Comparison of ENCODE assay signal across 26 mouse cellular contexts in genomic region chr16:90546591-90546990, GRCm38 (mm10).
"Had no signal": no experiment of that assay in that cellular context is flagged by ENCODE, and none has a peak within 500 bp of the region (broad histone marks: within the 10 kb centered on the region; RNA-seq: fewer than 3 reads in every experiment).

No protein-coding gene starts in this region.

- DNase-seq: gastrocnemius, postnatal 14 days; gastrocnemius, postnatal 36 days; heart, adult 11 months; heart, adult 2 months; heart, postnatal 14 days; heart, postnatal 36 days; kidney, adult 18-20 months; kidney, adult 8-10 months; kidney, postnatal 14 days; kidney, postnatal 36 days; layer of hippocampus, adult 9-11 months; layer of hippocampus, postnatal 36 days; left cerebral cortex, postnatal 4 days had no signal

- H3K27me3 ChIP-seq: hindbrain, embryonic 15.5 days; kidney, embryonic 15.5 days; limb, embryonic 15.5 days; liver, embryonic 12.5 days had no signal

- H3K9ac ChIP-seq: heart, embryonic 13.5 days; heart, embryonic 15.5 days; hindbrain, embryonic 13.5 days; hindbrain, embryonic 15.5 days; kidney, embryonic 15.5 days; limb, embryonic 13.5 days; limb, embryonic 15.5 days; liver, embryonic 12.5 days; liver, embryonic 14.5 days had no signal

- H3K4me3 ChIP-seq: heart, adult 2 months; heart, embryonic 13.5 days; heart, embryonic 15.5 days; hindbrain, embryonic 13.5 days; hindbrain, embryonic 15.5 days; kidney, embryonic 15.5 days; limb, embryonic 13.5 days; limb, embryonic 15.5 days; liver, embryonic 12.5 days had no signal

- H3K4me1 ChIP-seq: liver, embryonic 12.5 days had no signal

- ATAC-seq: hindbrain, postnatal 0 days; intestine, embryonic 16.5 days; liver, embryonic 12.5 days had no signal

- H3K36me3 ChIP-seq: heart, embryonic 13.5 days; heart, embryonic 15.5 days; hindbrain, embryonic 13.5 days; hindbrain, embryonic 15.5 days; kidney, embryonic 15.5 days; limb, embryonic 13.5 days; limb, embryonic 15.5 days; liver, embryonic 12.5 days had no signal

- H3K4me2 ChIP-seq: heart, embryonic 11.5 days; heart, embryonic 13.5 days; heart, embryonic 15.5 days; hindbrain, embryonic 13.5 days; hindbrain, embryonic 15.5 days; kidney, embryonic 15.5 days; limb, embryonic 13.5 days; limb, embryonic 15.5 days; liver, embryonic 12.5 days had no signal

- H3K9me3 ChIP-seq: heart, embryonic 13.5 days; heart, embryonic 15.5 days; hindbrain, embryonic 13.5 days; hindbrain, embryonic 15.5 days; kidney, embryonic 15.5 days; limb, embryonic 13.5 days; limb, embryonic 15.5 days; liver, embryonic 12.5 days had no signal

- H3K27ac ChIP-seq: heart, adult 2 months; heart, embryonic 13.5 days; heart, embryonic 15.5 days; hindbrain, embryonic 13.5 days; hindbrain, embryonic 15.5 days; hindbrain, postnatal 0 days; kidney, embryonic 15.5 days; kidney, postnatal 0 days; limb, embryonic 13.5 days; limb, embryonic 15.5 days; liver, embryonic 12.5 days; liver, embryonic 14.5 days had no signal
